Mouse (Mus musculus): ENCODE data around the gene Cdh3. TPM values are rescaled to one million over a fixed set of nuclear protein-coding genes. Genes with fewer than 3 reads are reported as not detected.
A peak's percentile ranks its signal among the peaks of the same experiment; 100 is the strongest.
"Not testable (repeated sequence)": the region's sequence is repeated elsewhere in the genome, so short reads cannot be mapped to it uniquely, and the experiment has no call there.

Cdh3 gene
- polyA plus RNA-seq, 1 experiment from 2014 or later, result 34.5 TPM

DNA sequence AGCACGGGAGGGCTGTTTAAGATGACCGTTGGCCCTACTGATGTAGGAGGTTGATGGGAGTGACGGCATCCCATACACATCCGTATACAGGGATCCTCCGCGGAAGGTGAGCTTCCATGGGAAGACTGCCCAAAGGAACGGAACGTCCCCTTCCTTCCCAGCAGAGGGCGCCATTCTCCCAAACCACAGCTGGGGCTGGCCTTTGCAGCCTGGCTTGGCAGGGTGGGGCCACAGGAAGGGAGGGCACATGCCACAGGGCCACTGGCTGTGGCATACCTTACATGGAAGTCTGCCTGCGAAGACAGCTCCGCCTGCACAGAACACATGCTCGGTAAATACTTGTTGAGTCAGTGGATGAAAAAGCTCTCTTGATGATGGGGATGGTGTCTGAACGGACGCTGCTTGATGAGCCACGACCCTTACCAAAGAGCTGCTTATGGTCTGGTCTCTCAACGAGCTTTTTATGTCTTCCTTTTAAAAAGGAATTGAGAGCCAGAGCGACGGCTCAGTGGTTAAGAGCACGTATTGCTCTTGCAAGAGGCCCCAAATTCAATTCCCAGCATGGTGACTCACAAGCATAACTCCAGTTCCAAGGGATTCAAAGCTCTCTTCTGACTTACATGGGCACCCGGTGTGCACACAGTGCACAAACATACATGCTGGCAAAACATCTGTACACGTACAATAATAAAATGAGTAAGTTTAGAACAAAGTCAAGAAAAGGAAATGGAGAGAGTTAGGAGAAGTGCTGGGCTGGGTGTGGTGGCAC, 50.6 kb downstream of the Cdh3 start:
- Histone ChIP-seq H3K27ac (0 out of 2 replicates have a peak overlapping the region, but pooled peaks have one; percentile 1), H3K9me3 (replicated peaks) (0 out of 2 replicates have a peak, but pooled peaks cover 2% of the 10 kb centered on the region), H3K4me3 (no peak overlapping the region), H3K4me1 (peaks cover 13% of the 10 kb centered on the region), H3K36me3 (peaks cover 23% of the 10 kb centered on the region), H3K27me3 (ENCODE audit: low read depth, poor library complexity, severe bottlenecking) (no peaks in the 10 kb centered on the region)
- peak; percentile 82 for DNase-seq (ENCODE audit: low spot score)
- 31% methylated on average over 21 of the region's 21 CpGs for WGBS

GRCm38 (mm10) chr8:106563691-106564182, 53.0 kb downstream of the Cdh3 start:
- peak; percentile 47 for DNase-seq (ENCODE audit: low spot score)
- Histone ChIP-seq H3K9me3 (replicated peaks) (no peaks in the 10 kb centered on the region), H3K27ac (no peak overlapping the region), H3K4me3 (no peak overlapping the region), H3K36me3 (peaks cover under 1% of the 10 kb centered on the region; the same call in 1 of the 2 replicates), H3K27me3 (ENCODE audit: low read depth, poor library complexity, severe bottlenecking) (no peaks in the 10 kb centered on the region), H3K4me1 (peaks cover 11% of the 10 kb centered on the region)
- WGBS, result 68% methylated on average over 3 of the region's 3 CpGs

DNA sequence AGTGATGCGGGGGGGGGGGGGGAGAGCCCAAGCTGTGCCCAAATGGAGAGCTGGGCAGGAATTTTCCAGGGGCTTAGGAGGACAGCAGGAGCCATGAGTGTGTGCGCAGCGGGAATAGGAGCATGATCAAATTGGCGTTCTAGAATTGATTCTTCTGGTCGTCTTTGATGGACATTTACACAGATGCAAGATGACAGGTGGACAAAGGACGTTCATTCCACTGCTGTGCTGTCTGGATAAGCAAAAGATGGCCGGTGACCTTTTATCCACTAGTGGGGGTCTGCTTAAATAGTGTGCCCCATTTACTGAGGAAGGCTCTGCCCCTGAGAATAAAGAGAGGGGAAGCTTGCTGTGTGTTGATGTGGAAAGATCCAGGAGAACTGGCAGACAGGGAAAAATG, 58.3 kb downstream of the Cdh3 start:
- no peak overlapping the region for H3K4me3 ChIP-seq
- H3K27ac ChIP-seq, result no peak overlapping the region
- WGBS, result 89% methylated on average over 6 of the region's 7 CpGs
- H3K9me3 ChIP-seq (replicated peaks), result no peaks in the 10 kb centered on the region
- DNase-seq (ENCODE audit: low spot score), result no peak
- H3K4me1 ChIP-seq, result no peaks in the 10 kb centered on the region
- no peaks in the 10 kb centered on the region for H3K27me3 ChIP-seq (ENCODE audit: low read depth, poor library complexity, severe bottlenecking)
- no peaks in the 10 kb centered on the region for H3K36me3 ChIP-seq

DNA sequence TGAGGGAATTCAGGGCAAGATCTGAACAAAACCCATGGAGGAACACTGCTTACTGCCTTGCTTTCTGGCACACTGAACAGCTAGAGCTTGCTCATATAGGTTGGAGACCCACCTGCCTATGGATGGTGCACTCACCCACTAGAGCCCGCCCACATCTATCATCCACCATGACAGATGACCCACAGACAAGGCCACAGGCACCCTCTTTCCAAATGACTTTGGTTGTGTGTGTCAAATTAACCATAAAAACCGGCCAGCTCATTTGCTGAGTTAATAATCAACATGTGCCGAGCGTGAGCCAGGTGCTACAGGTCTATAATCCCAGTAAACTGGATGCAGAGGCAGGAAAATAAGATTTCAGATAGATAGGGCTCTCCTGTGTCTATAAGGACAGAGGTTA, 59.7 kb downstream of the Cdh3 start:
- 64% methylated on average over 4 of the region's 4 CpGs for WGBS
- Histone ChIP-seq H3K9me3 (replicated peaks) (no peaks in the 10 kb centered on the region), H3K36me3 (no peaks in the 10 kb centered on the region), H3K4me3 (no peak overlapping the region), H3K27ac (no peak overlapping the region), H3K4me1 (no peaks in the 10 kb centered on the region), H3K27me3 (ENCODE audit: low read depth, poor library complexity, severe bottlenecking) (no peaks in the 10 kb centered on the region)
- DNase-seq (ENCODE audit: low spot score), result no peak

GRCm38 (mm10) chr8:106571551-106572172, 61.0 kb downstream of the Cdh3 start:
- no peaks in the 10 kb centered on the region for H3K9me3 ChIP-seq (replicated peaks)
- no peaks in the 10 kb centered on the region for H3K27me3 ChIP-seq (ENCODE audit: low read depth, poor library complexity, severe bottlenecking)
- no peak for DNase-seq (ENCODE audit: low spot score)
- H3K27ac ChIP-seq, result no peak overlapping the region
- H3K4me3 ChIP-seq, result no peak overlapping the region
- no peaks in the 10 kb centered on the region for H3K36me3 ChIP-seq
- 78% methylated on average over 5 of the region's 5 CpGs for WGBS
- no peaks in the 10 kb centered on the region for H3K4me1 ChIP-seq

DNA sequence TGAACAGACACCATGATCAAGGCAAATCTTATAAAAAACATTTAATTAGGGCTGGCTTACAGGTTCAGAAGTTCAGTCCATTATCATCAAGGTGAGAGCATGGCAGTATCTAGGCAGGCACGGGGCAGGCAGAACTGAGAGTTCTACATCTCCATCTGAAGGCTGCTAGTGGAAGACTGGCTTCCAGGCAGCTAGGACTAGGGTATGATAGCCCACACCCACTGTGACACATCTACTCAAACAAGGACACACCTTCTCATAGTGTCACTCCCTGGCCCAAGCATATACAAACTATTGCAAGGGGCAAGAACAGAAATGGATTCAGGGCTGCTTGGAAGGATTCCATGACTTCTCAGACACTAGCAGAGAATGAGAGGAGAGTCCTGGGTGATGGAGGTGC, 61.5 kb downstream of the Cdh3 start:
- H3K4me3 ChIP-seq; H3K9me3 ChIP-seq (replicated peaks); H3K4me1 ChIP-seq; H3K27ac ChIP-seq; H3K36me3 ChIP-seq; DNase-seq (ENCODE audit: low spot score); H3K27me3 ChIP-seq (ENCODE audit: low read depth, poor library complexity, severe bottlenecking): not testable (repeated sequence)
- WGBS, result 75% methylated on average over 1 of the region's 1 CpGs

DNA sequence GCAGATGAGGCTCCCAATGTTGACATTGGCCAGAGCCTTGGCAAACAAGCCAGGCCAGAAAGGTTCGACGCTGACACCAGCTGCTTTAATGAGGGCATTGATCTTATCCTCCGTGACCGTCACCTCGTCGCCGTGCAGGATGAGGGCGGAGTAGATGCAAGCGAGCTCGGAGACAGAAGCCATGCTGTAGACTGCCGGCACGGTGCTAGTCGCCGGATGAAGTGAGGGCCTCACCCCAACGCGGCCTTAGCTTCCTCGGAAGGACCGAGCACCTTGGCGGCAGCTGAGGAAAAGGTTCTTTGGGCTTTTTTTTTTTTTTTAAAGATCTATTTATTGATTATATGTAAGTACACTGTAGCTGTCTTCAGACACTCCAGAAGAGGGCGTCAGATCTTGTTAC, 62.5 kb downstream of the Cdh3 start, which contains the start of gene Gm10073:
TSS of gene Gm10073 (minus strand) at position 294 of the 400 bp plus-strand sequence.
- H3K4me3 ChIP-seq; H3K4me1 ChIP-seq; H3K36me3 ChIP-seq; DNase-seq (ENCODE audit: low spot score); H3K27ac ChIP-seq; H3K27me3 ChIP-seq (ENCODE audit: low read depth, poor library complexity, severe bottlenecking); H3K9me3 ChIP-seq (replicated peaks): not testable (repeated sequence)
- 30% methylated on average over 20 of the region's 20 CpGs for WGBS

GRCm38 (mm10) chr8:106574283-106574682, 63.6 kb downstream of the Cdh3 start:
- H3K4me1 ChIP-seq, result no peaks in the 10 kb centered on the region
- H3K36me3 ChIP-seq, result no peaks in the 10 kb centered on the region
- H3K27ac ChIP-seq, result no peak overlapping the region
- DNase-seq (ENCODE audit: low spot score), result no peak
- H3K27me3 ChIP-seq (ENCODE audit: low read depth, poor library complexity, severe bottlenecking), result no peaks in the 10 kb centered on the region
- no peaks in the 10 kb centered on the region for H3K9me3 ChIP-seq (replicated peaks)
- 92% methylated on average over 4 of the region's 4 CpGs for WGBS
- no peak overlapping the region for H3K4me3 ChIP-seq

DNA sequence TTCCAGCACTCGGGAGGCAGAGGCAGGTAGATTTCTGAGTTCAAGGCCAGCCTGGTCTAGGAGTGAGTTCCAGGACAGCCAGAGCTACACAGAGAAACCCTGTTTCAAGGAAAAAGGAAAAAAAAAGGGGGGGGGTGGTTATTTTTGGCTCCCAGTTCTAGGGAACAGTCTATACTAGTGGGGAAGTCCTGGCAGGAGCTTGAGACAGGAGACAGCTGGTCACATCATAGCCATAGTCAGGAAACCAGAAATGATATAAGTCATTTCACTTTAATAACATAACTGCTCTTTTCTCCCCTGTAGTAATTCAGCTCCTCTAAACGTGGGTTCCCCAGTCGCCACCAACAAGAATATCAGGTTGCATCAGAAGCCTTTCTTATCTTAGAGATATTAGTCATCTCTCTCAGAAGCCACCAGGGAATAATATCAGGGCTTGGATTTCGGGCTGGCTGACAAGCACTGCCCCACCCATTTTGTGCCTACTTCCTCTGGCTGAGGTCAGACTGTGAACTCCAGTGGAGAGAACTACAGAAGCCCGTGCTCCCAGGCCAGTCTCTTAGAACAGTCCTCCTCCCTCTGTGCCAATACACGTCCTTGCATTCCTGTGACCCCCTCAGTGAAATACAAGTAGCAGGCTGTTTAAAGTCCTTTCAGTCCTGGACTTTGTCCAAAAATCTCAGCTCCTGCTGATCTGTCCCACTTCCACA, 66.3 kb downstream of the Cdh3 start:
- DNase-seq (ENCODE audit: low spot score), result no peak
- Histone ChIP-seq H3K27ac (no peak overlapping the region), H3K9me3 (replicated peaks) (no peaks in the 10 kb centered on the region), H3K27me3 (ENCODE audit: low read depth, poor library complexity, severe bottlenecking) (no peaks in the 10 kb centered on the region), H3K36me3 (no peaks in the 10 kb centered on the region), H3K4me1 (no peaks in the 10 kb centered on the region), H3K4me3 (no peak overlapping the region)
- WGBS, result 50% methylated on average over 6 of the region's 6 CpGs

DNA sequence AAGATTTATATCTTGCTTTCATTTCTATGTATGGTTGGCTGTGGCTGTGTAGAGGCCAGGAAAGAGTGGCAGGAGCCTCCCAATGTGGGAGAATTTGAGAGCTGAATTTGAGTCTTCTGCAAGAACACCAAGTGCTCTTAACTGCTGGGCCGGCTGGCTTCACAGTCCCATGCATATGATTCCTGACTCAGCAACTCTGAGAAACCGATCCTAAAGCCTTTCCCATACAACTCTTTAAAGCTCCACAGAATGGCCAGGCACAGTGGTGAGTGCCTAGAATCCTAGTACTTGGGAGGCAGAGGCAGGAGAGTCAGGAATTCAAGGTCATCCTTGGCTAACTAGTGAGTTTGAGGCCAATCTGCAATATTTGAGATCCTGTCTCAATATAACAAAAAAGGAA, 68.8 kb downstream of the Cdh3 start:
- DNase-seq (ENCODE audit: low spot score), result no peak
- Histone ChIP-seq H3K36me3 (no peaks in the 10 kb centered on the region), H3K27me3 (ENCODE audit: low read depth, poor library complexity, severe bottlenecking) (no peaks in the 10 kb centered on the region), H3K27ac (no peak overlapping the region), H3K4me1 (no peaks in the 10 kb centered on the region), H3K4me3 (no peak overlapping the region), H3K9me3 (replicated peaks) (no peaks in the 10 kb centered on the region)
- 85% methylated on average over 2 of the region's 2 CpGs for WGBS

DNA sequence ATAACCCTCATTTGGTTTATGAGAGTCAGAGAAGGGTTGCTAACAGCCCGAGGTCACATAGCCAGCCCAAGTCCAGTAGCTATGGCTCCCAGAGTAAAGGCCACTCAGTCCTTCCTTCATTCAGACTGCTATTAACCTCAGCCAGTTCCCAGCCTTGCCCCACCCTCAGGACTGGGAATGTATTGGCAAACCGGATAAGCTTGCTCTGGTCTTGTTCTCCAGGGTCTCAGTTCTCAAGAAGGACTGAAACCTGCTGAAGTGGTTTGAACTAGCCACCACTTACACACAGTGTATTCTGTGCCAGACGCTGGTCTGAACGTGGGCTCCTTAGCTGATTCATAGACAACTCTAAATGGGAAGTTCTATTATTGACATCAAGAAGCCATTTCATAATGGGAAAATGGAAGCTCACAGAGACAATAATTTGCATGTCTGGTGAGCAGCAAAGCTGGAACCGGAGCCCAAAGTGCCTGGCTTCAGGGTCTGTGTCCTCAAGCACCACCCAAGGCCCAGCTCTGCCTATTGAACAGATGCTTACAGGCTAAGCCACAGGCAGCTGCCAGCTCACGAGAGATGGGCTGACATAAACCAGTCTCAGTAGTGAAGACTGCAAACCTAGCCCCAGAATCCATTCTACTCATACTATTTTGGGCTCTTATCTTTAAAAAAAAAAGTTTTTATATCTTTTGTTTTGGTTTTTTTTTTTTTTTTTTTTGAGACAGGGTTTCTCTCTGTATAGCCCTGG, 70.8 kb downstream of the Cdh3 start:
- 74% methylated on average over 6 of the region's 6 CpGs for WGBS

DNA sequence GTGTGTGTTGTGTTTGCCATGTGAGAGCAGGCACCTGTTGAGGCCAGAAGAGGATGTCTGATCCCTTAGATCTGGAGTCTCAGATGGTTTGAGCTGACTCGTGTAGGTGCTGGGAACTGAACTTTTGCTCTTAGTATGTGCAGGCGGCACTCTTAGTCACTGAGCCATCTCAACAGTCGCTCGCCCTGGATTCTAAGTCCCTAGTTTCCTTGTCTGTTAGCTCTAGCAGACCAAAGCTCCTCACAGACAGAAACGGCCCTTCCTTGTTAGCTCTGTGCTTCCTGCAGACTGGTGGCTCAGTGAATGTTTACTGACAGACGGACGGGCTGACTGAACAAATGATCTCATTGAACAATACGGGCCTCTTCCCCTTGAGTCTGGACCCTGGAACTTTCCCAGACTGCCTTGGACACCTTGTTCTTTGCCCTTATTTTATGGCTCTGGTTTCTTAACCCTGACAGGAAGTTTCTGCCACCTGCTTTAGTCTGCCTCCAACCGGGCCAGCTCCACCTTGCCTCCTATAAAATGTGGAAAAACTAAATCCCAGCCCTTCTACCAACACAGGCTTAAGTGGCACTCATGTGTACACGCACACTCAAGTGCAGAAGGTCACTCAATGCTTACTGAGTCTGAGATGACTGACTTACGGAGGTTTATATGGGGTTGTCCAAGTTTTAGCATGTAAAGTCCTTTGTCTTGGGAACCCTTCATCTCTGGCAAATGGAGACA, 74.4 kb downstream of the Cdh3 start:
- Histone ChIP-seq H3K9me3 (replicated peaks) (no peaks in the 10 kb centered on the region), H3K27me3 (ENCODE audit: low read depth, poor library complexity, severe bottlenecking) (no peaks in the 10 kb centered on the region), H3K4me1 (peaks cover 5% of the 10 kb centered on the region; the same call in 1 of the 2 replicates), H3K4me3 (no peak overlapping the region), H3K36me3 (no peaks in the 10 kb centered on the region), H3K27ac (no peak overlapping the region)
- no peak for DNase-seq (ENCODE audit: low spot score)
- 77% methylated on average over 11 of the region's 11 CpGs for WGBS

More for the DNA sequence above, 70.8 kb downstream of the Cdh3 start:
- no peak for DNase-seq (ENCODE audit: low spot score)
- Histone ChIP-seq H3K9me3 (replicated peaks) (no peaks in the 10 kb centered on the region), H3K4me1 (peaks cover 5% of the 10 kb centered on the region; the same call in 1 of the 2 replicates), H3K36me3 (no peaks in the 10 kb centered on the region), H3K27ac (no peak overlapping the region), H3K4me3 (no peak overlapping the region), H3K27me3 (ENCODE audit: low read depth, poor library complexity, severe bottlenecking) (no peaks in the 10 kb centered on the region)

Measured in limb, embryonic 10.5 days (tissue).